Mouse (Mus musculus): Measurements from ENCODE around the gene Gm9745. TPM values are rescaled to one million over a fixed set of nuclear protein-coding genes. Genes with fewer than 3 reads are reported as not detected.
"Not testable (repeated sequence)": the region's sequence is repeated elsewhere in the genome, so short reads cannot be mapped to it uniquely, and the experiment has no call there.

Gm9745 gene
- polyA plus RNA-seq, 1 experiment from 2014 or later: 1.3 TPM

DNA sequence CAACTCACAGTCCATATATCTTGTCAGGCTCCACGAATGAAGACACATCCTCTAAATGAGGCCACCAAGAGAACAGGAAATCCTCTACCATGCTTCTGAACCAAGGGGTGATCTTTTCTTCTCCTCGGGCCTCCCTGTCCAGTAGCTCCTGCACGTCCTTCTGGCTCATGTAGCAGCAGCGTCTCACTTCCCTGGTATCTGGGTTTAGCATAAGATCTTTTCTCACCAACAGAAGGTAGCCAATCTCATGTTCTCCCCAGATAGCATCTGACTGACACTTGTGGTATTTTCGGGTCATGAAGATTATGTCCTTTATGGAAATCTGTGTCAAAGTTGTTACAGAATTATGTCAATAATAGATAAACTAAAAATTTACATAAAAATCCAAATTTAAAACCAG lies 6.3 kb downstream of the Gm9745 start:
- 57% methylated on average over 1 of the region's 5 CpGs for WGBS
- H3K4me3 ChIP-seq (ENCODE audit: low read depth, low read length); H3K9me3 ChIP-seq (ENCODE audit: control insufficient read depth, low read length); H3K4me2 ChIP-seq (ENCODE audit: low read depth, low read length); ATAC-seq (ENCODE audit: low read depth); DNase-seq (ENCODE audit: low spot score); H3K36me3 ChIP-seq (ENCODE audit: control insufficient read depth, insufficient read depth, low read length); H3K27ac ChIP-seq (replicated peaks; ENCODE audit: low read depth, low read length); H3K9ac ChIP-seq (ENCODE audit: low read depth, low read length); H3K27me3 ChIP-seq (replicated peaks; ENCODE audit: control insufficient read depth, insufficient read depth, low read length); H3K4me1 ChIP-seq (ENCODE audit: control insufficient read depth, insufficient read depth, low read length): not testable (repeated sequence)

- H3K4me2 ChIP-seq (ENCODE audit: low read depth, low read length); H3K36me3 ChIP-seq (ENCODE audit: control insufficient read depth, insufficient read depth, low read length); H3K9me3 ChIP-seq (ENCODE audit: control insufficient read depth, low read length); H3K9ac ChIP-seq (ENCODE audit: low read depth, low read length); H3K4me1 ChIP-seq (ENCODE audit: control insufficient read depth, insufficient read depth, low read length); H3K27me3 ChIP-seq (replicated peaks; ENCODE audit: control insufficient read depth, insufficient read depth, low read length); H3K27ac ChIP-seq (replicated peaks; ENCODE audit: low read depth, low read length); H3K4me3 ChIP-seq (ENCODE audit: low read depth, low read length): not testable (repeated sequence)
- peak; percentile 7 for DNase-seq (ENCODE audit: low spot score)
- WGBS: 86% methylated on average over 4 of the region's 4 CpGs
- 0 out of 2 replicates have a peak, but pooled peaks have one; percentile 44 for ATAC-seq (ENCODE audit: low read depth)
Measured at GRCm38 (mm10) chr13:8941110-8941509, 6.9 kb downstream of the Gm9745 start.

DNA sequence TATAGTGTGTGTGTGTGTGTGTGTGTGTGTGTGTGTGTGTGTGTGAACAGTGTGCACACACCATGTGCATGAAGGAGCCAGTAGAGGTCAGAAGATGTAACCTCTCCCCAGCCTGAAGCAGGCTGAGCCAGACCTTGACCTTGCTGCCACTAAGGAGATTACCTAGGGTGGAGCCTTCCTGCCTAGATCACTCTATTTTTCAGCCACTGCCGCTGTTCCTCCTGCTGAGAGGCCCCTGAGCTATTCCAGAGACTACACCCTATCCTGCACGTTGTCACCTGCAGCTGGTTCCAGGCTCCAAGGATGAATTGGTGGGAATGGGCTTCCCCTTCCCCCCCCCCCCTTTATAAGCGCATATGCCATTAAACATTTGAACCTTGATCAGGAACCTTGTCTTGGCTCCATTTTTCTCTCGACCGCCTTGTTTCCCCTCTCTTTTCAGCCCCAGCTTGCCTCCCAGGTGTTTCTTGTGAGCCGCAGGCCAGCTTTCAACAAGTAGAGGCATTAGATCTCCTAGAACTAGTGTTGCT lies 10.4 kb downstream of the Gm9745 start:
- 75% methylated on average over 6 of the region's 6 CpGs for WGBS
- H3K27me3 ChIP-seq (replicated peaks; ENCODE audit: control insufficient read depth, insufficient read depth, low read length); H3K9me3 ChIP-seq (ENCODE audit: control insufficient read depth, low read length); H3K4me1 ChIP-seq (ENCODE audit: control insufficient read depth, insufficient read depth, low read length); H3K27ac ChIP-seq (replicated peaks; ENCODE audit: low read depth, low read length); H3K4me3 ChIP-seq (ENCODE audit: low read depth, low read length); H3K36me3 ChIP-seq (ENCODE audit: control insufficient read depth, insufficient read depth, low read length); DNase-seq (ENCODE audit: low spot score); ATAC-seq (ENCODE audit: low read depth); H3K9ac ChIP-seq (ENCODE audit: low read depth, low read length); H3K4me2 ChIP-seq (ENCODE audit: low read depth, low read length): not testable (repeated sequence)

- Histone ChIP-seq H3K4me1 (ENCODE audit: control insufficient read depth, insufficient read depth, low read length) (no peaks in the 10 kb centered on the region), H3K9ac (ENCODE audit: low read depth, low read length) (no peak overlapping the region), H3K9me3 (ENCODE audit: control insufficient read depth, low read length) (no peaks in the 10 kb centered on the region), H3K27me3 (replicated peaks; ENCODE audit: control insufficient read depth, insufficient read depth, low read length) (no peaks in the 10 kb centered on the region), H3K27ac (replicated peaks; ENCODE audit: low read depth, low read length) (no peak overlapping the region), H3K4me2 (ENCODE audit: low read depth, low read length) (no peak overlapping the region), H3K4me3 (ENCODE audit: low read depth, low read length) (no peak overlapping the region), H3K36me3 (ENCODE audit: control insufficient read depth, insufficient read depth, low read length) (no peaks in the 10 kb centered on the region)
- WGBS: 49% methylated on average over 2 of the region's 2 CpGs
- ATAC-seq (ENCODE audit: low read depth) (no peak), DNase-seq (ENCODE audit: low spot score) (no peak)
Measured at GRCm38 (mm10) chr13:8933499-8933898, 14.5 kb downstream of the Gm9745 start.

DNA sequence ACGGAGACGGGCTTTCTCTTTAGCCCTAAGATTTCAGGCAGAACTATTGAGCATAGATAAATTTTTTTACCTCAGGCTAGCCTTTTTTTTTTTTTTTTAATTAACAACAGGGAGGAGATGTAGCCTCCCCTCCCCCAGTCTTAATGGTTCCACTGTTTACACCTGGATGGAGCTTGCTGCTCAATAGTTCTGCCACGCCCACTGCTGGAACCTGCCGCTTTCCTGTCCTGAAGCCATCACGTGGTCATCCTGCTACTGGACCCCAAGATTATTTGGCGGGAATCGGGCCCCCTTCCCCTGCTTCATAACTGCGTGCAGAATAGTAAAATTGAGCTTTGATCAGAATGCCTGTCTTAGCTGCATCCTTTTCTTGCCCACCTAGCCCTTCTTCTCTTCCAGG lies 34.1 kb downstream of the Gm9745 start:
- not testable (repeated sequence) for H3K36me3 ChIP-seq (ENCODE audit: control insufficient read depth, insufficient read depth, low read length); H3K4me2 ChIP-seq (ENCODE audit: low read depth, low read length); H3K9me3 ChIP-seq (ENCODE audit: control insufficient read depth, low read length); ATAC-seq (ENCODE audit: low read depth); H3K4me3 ChIP-seq (ENCODE audit: low read depth, low read length); H3K4me1 ChIP-seq (ENCODE audit: control insufficient read depth, insufficient read depth, low read length); H3K27me3 ChIP-seq (replicated peaks; ENCODE audit: control insufficient read depth, insufficient read depth, low read length); H3K9ac ChIP-seq (ENCODE audit: low read depth, low read length); H3K27ac ChIP-seq (replicated peaks; ENCODE audit: low read depth, low read length); DNase-seq (ENCODE audit: low spot score)
- WGBS: 88% methylated on average over 8 of the region's 8 CpGs

DNA sequence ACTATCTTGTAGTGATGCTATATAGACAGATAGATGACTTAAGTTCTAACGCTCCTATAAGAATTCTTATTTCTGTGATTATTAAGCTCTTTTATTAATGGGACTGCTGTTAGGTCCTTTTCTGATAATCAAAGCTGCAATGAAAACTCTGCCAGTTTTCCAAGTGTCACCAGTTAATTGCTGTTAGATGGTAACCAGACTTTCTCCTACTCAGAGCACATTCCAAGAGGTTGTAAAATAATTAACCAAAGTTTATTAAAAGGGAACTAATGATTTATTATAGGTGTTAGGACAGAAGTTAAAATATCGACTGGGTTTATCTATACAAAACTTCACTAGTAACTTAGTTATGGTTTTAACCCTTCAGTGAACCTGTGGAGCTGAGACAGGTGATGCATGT lies 42.0 kb downstream of the Gm9745 start:
- not testable (repeated sequence) for ATAC-seq (ENCODE audit: low read depth); H3K9ac ChIP-seq (ENCODE audit: low read depth, low read length); H3K27me3 ChIP-seq (replicated peaks; ENCODE audit: control insufficient read depth, insufficient read depth, low read length); H3K4me3 ChIP-seq (ENCODE audit: low read depth, low read length); DNase-seq (ENCODE audit: low spot score); H3K36me3 ChIP-seq (ENCODE audit: control insufficient read depth, insufficient read depth, low read length); H3K4me1 ChIP-seq (ENCODE audit: control insufficient read depth, insufficient read depth, low read length); H3K4me2 ChIP-seq (ENCODE audit: low read depth, low read length); H3K27ac ChIP-seq (replicated peaks; ENCODE audit: low read depth, low read length)
- H3K9me3 ChIP-seq (ENCODE audit: control insufficient read depth, low read length): peaks cover 15% of the 10 kb centered on the region; the same call in 1 of the 2 replicates
- 89% methylated on average over 2 of the region's 2 CpGs for WGBS

Small RNA genes within 50 kb of the gene (microRNA-seq; reads per million reads assigned to microRNA genes)
- gene Gm22750 (ENCODE audit: borderline number of aligned reads): not detected

Other genes with a start within 250 kb of the Gm9745 start
- gene Wdr37, start 76.3 kb downstream of the Gm9745 start, polyA plus RNA-seq (2014; fragmentation: Nextera tagmentation; extraction: Ambion mirVana): 21.9 and 23.5 TPM in 2 replicates
- gene Idi1, start 62.7 kb downstream of the Gm9745 start, polyA plus RNA-seq (2014; fragmentation: Nextera tagmentation; extraction: Ambion mirVana): 53.8 and 59.8 TPM in 2 replicates
- 0.38 and 3.0 TPM in 2 replicates for gene Idi2, start 4.6 kb upstream of the Gm9745 start, polyA plus RNA-seq (2014; fragmentation: Nextera tagmentation; extraction: Ambion mirVana)
- gene Gtpbp4, start 47.9 kb upstream of the Gm9745 start, polyA plus RNA-seq (2014; fragmentation: Nextera tagmentation; extraction: Ambion mirVana): 75.6 and 78.2 TPM in 2 replicates
- 43.7 and 45.1 TPM in 2 replicates for gene Larp4b, start 145.7 kb upstream of the Gm9745 start, polyA plus RNA-seq (2014; fragmentation: Nextera tagmentation; extraction: Ambion mirVana)